Mouse (Mus musculus) Patski (cell line): Measurements from ENCODE around the gene Reck. TPM values are rescaled to one million over a fixed set of nuclear protein-coding genes. Genes with fewer than 3 reads are reported as not detected.

Source experiments
- ATAC-seq: fragments of 100-300 bp; one replicate; pipeline ENCODE4 v1.8.0; 2021
- CTCF ChIA-PET: fragments of 350-600 bp; sonication (Branson Sonifier 250); formaldehyde crosslinking; loops from one replicate; lab custom pipeline; 2022; ENCODE audit warnings: inconsistent platforms; lab: Charles Lee
- POLR2A ChIA-PET: fragments of 350-600 bp; sonication (Branson Sonifier 250); formaldehyde crosslinking; loops from one replicate; lab custom pipeline; 2022; ENCODE audit warnings: antibody characterized with exemption, inconsistent platforms; lab: Charles Lee
- DNase-seq: peaks from one replicate; pipeline ENCODE4 v3.0.0-alpha.2; 2011; ENCODE audit warnings: low read depth, low spot score
- H3K27me3 ChIP-seq: fragments of 371-371 bp; one replicate; pipeline ENCODE4 v1.5.1; 2021
- CTCF ChIP-seq: fragments of 100-300 bp; IDR thresholded peaks from one replicate; pipeline ENCODE4 v1.5.1; 2021
- in situ Hi-C: fragments of 300-500 bp; cut with MboI; formaldehyde crosslinking; loops from 3 replicates; pipeline ENCODE4 v1.11.1; 2018; ENCODE audit warnings: low pct_unique_long_range_greater_than_20kb, mixed read lengths
- polyA plus RNA-seq: library from polyadenylated mRNA; unstranded; gene quantifications from one replicate; pipeline ENCODE4 v1.2.3, GENCODE M21; 2021

Gene Reck
- polyA plus RNA-seq, 1 experiment from 2014 or later = 3.5 TPM

DNA sequence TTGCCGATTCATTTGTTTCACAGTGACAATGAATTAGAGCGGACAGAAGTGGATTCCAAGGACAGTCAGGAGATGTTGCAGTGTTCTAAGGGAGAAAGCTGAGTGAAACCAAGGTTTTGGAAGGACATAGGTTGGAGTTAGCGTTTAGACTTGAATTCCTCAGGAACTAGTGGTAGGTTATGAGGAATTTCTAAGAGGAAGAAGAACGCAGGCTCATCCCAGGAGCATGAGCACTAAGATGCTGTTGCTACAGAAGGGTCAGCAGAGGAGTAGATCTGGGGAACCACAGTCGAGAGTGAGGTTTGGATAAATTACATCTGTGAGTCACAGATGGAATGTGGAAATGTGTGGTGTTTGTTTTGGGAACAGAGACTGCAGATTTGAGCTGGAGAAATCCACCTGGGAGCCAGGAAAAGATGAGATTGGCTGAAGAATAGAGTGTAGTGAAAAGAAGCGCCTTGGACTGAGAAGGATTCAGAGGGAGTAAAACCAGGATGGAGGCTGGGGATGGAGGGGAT lies 101.0 kb downstream of the Reck start:
- ATAC-seq = no peak

DNA sequence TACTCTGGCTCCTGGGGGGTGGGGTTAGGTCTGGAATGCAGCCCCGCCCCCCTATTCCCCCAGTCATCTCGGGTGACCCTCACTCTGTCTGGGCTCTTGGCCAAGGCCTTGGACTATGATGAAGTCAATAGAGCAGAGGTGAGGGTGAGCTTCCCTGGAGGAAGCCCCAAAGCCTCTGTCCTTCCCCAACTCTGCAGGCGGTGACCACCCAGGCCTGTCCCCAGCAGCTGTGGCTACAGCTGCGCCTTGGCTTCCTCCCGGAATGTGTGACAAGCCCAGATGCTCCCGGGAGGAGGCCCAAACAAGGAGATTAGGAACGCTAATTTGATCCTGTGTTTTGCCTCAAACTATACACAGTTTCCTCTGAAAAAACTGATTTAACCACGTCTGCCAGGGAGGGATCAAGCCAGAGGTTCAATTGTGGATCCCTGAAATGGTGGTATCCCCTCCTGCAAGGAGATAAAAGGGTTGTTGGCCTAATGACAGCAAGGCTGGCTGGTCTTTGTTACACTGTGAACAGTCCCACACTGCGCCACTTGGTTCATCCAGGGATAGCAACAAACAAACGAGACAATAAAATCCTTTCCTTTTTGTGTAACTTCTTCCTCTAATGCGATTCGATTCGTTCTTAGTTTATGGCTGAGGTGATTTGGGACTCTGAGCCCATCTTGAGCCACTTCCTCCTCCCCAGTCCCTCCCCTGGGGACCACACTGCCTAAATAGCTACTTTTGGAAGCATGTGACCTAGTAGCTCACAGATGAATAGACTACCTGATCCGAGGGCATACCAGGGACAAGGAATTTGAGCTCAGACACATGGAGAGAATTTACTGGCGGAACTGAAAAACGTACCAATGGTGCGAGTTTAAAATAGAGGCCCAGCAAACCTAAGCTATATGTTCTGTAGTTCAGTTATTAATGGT lies 103.5 kb downstream of the Reck start:
- ATAC-seq = no peak
- in situ Hi-C loops = no loop called here
- DNase-seq = no peak
- TF ChIP-seq CTCF = no peak
- POLR2A ChIA-PET = interaction anchor here (2.3 kb wide), 1 partner anchor 21 kb away, joined by 6 read pairs; the partner anchor contains the start of gene Glipr2
- H3K27me3 ChIP-seq = no peaks in the 10 kb centered on the region
- CTCF ChIA-PET = interaction anchor here (0.9 to 5.4 kb wide), 2 partner anchors 23 to 53 kb away, joined by 4 to 49 read pairs; no protein-coding TSS in a partner anchor

More for the DNA sequence above, 101.0 kb downstream of the Reck start:
- ChIA-PET POLR2A (no interaction called here), CTCF (interaction anchor here (0.8 to 1.5 kb wide), 2 partner anchors 12 to 52 kb away, joined by 3 to 5 read pairs; no protein-coding TSS in a partner anchor)
- in situ Hi-C loops = no loop called here
- no peaks in the 10 kb centered on the region for H3K27me3 ChIP-seq
- no peak for DNase-seq
- no peak for TF ChIP-seq CTCF

DNA sequence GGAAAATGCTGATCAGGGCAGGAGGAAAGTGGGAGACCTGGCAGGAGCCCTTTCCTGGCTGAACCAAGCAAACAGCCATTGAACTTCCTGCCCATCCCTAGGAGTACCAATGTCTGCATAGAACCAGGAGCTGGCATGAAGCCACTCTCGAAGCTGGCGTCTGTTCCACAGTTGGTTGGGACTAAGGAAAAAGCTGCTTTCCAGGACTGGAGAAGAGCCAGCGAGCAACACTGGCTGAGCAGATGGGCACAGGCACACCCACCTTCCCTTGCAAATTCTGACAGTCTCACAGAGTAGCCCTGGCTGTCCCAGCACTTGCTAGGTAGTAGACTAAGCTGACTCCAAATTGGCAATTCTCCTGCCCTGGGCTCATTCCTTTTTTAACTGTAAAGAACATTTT lies 104.4 kb downstream of the Reck start:
- CTCF ChIA-PET = interaction anchor here (1.7 to 5.4 kb wide), 2 partner anchors 54 to 73 kb away, joined by 5 to 49 read pairs; no protein-coding TSS in a partner anchor
- no peaks in the 10 kb centered on the region for H3K27me3 ChIP-seq
- DNase-seq (no peak), ATAC-seq (no peak)
- TF ChIP-seq CTCF = no peak
- in situ Hi-C loops = loop anchor here (5.0 kb wide), 1 partner anchor 52 kb away; no protein-coding TSS in a partner anchor
- POLR2A ChIA-PET = interaction anchor here (2.3 kb wide), 1 partner anchor 22 kb away, joined by 6 read pairs; the partner anchor contains the start of gene Glipr2

DNA sequence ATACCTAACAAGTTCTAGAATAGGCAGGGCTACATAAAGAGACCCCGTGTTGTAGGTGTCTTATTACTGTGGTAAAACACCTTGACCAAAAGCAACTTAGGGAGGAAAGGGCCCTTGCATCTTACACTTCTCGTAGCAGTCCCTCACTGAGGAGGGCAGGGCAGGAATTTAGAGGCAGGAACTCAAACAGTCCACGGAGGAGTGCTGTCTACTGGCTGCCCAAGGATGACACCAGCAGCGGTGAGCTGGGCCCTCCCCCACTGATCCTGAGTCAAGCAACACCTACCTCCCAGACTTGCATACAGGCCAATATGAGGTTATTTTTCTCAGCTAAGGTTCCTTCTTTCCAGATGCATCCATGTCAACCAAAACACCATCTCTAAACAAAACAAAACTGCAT lies 104.9 kb downstream of the Reck start:
- in situ Hi-C loops = loop anchor here (5.0 kb wide), 1 partner anchor 53 kb away; no protein-coding TSS in a partner anchor
- CTCF ChIA-PET = interaction anchor here (1.7 to 5.4 kb wide), 2 partner anchors 54 to 74 kb away, joined by 5 to 49 read pairs; no protein-coding TSS in a partner anchor
- no peak for TF ChIP-seq CTCF
- DNase-seq = no peak
- POLR2A ChIA-PET = interaction anchor here (1.5 to 2.3 kb wide), 2 partner anchors 12 to 23 kb away, joined by 5 to 6 read pairs; partner anchors contain the start of gene Glipr2
- H3K27me3 ChIP-seq = no peaks in the 10 kb centered on the region
- no peak for ATAC-seq

DNA sequence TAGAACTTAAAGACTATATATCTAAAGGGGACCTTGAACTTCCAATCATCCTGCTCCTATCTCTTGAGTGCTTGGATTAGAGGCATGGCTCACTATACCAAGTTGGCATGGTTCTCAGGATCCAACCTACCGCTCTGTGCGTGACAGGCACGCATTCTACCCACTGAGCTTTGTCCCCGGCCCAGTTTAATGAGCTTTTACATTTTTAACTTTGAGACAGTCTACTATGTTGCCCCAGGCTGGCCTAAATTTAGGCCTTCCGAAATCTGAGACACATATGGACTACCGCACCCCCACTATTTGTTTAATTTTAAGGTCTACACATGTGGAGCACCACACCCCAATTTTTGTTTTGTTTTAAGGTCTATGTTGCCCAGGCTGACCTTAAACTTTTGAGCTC lies 105.5 kb downstream of the Reck start:
- H3K27me3 ChIP-seq = no peaks in the 10 kb centered on the region
- ChIA-PET CTCF (interaction anchor here (0.9 to 5.4 kb wide), 3 partner anchors 24 to 74 kb away, joined by 4 to 49 read pairs (median 5); partner anchors contain the start of gene Glipr2), POLR2A (interaction anchor here (1.5 kb wide), 1 partner anchor 12 kb away, joined by 5 read pairs; no protein-coding TSS in a partner anchor)
- ATAC-seq = no peak
- in situ Hi-C loops = loop anchor here (5.0 kb wide), 1 partner anchor 54 kb away; no protein-coding TSS in a partner anchor
- no peak for DNase-seq
- no peak for TF ChIP-seq CTCF

DNA sequence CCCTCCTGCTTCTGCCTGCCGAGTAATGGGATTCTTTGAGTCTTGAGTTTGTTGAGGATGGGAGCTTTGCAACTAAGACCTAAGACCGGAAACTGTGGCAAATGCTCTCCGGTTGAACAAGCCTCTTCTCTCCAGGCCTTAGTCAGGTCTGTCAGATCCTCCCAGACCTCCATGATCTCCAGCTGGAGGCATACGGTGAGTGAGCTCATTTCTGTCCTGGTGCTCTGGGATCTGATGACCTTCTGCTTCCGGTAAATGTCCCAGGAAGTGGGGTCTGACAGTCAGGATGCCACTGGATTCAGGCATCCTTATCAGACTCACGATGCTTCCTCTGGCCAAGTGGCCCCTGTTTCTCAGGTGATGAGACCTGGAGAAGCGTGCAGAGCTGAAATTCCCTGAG lies 105.9 kb downstream of the Reck start:
- TF ChIP-seq CTCF = no peak

DNA sequence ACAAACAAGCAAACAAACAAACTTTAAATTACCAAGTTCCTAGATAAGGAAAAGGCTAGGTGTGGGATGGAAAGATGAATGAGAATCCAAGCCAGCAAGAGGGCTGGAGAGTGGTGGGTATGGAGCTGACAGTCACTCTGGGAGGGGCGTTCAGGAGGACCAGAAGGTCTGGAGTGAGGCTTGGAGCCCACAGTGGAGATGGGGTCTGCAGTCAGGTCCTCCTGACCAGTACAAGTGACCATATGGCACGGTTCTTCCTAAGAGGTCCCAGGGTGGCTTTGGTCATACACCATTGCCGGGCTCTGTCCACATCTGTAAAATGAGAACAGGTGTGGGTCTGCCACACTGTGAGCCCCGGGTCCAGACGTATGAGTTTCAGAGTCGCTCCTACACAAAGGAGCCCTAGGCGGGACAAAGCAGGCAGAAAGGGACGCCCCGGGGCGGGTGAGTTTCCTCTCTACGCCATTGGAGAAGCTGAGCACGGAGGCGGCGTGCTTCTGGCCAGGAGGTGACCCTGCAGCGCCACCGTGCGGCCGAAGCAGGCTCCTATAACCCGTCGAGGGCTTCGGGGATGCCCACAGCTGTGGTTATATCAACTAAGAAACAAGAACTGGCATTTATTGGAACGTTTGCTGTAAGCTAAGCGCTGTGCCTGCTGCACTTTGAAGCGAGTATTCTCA lies 106.9 kb downstream of the Reck start:
- H3K27me3 ChIP-seq = no peaks in the 10 kb centered on the region
- DNase-seq = no peak
- in situ Hi-C loops = loop anchor here (5.0 kb wide), 1 partner anchor 55 kb away; no protein-coding TSS in a partner anchor
- ATAC-seq = peak; percentile 88
- peak; percentile 80 for TF ChIP-seq CTCF
- POLR2A ChIA-PET = interaction anchor here (0.9 to 1.1 kb wide), 3 partner anchors 25 to 66 kb away, joined by 3 to 4 read pairs (median 3); partner anchors contain the start of gene Glipr2
- CTCF ChIA-PET = interaction anchor here (0.7 to 5.4 kb wide), 7 partner anchors 16 to 75 kb away, joined by 3 to 49 read pairs (median 3); no protein-coding TSS in a partner anchor

More for the DNA sequence above, 105.9 kb downstream of the Reck start:
- DNase-seq (no peak), ATAC-seq (no peak)
- CTCF ChIA-PET = interaction anchor here (0.8 to 5.4 kb wide), 3 partner anchors 15 to 55 kb away, joined by 3 to 49 read pairs (median 4); partner anchors contain the start of gene Glipr2
- POLR2A ChIA-PET = interaction anchor here (1.5 kb wide), 1 partner anchor 13 kb away, joined by 5 read pairs; no protein-coding TSS in a partner anchor
- H3K27me3 ChIP-seq = no peaks in the 10 kb centered on the region
- in situ Hi-C loops = loop anchor here (5.0 kb wide), 1 partner anchor 54 kb away; no protein-coding TSS in a partner anchor

DNA sequence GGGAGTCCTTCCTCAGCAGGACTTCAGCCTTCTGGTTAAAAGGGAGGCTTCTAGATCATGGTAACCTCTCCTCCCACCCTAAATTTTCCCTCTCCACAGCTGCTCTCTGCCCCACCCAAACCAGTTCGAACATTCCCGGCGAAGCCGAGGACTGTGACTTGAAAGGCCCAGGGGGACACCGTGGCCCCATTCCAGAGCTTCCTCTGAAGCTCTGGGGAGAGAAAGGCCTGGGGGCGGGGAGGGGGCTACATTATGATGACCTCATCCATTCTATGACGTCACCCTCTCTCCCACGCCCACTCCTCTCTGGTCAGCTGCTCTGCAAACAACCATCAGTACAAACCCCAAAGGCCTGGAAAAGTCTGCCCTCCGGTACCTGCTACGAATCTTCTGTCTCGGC lies 107.9 kb downstream of the Reck start, which contains the start of gene Ccin:
TSS of gene Ccin (plus strand) at position 303 of the 400 bp plus-strand sequence.
- in situ Hi-C loops = loop anchor here (5.0 kb wide), 1 partner anchor 56 kb away; no protein-coding TSS in a partner anchor
- TF ChIP-seq CTCF = no peak
- POLR2A ChIA-PET = interaction anchor here (0.9 to 1.1 kb wide), 2 partner anchors 26 to 61 kb away, joined by 3 read pairs; partner anchors contain the start of gene Glipr2
- ATAC-seq = no peak
- no peak for DNase-seq
- CTCF ChIA-PET = interaction anchor here (0.9 to 5.4 kb wide), 4 partner anchors 37 to 76 kb away, joined by 3 to 49 read pairs (median 3); no protein-coding TSS in a partner anchor
- H3K27me3 ChIP-seq = no peaks in the 10 kb centered on the region

DNA sequence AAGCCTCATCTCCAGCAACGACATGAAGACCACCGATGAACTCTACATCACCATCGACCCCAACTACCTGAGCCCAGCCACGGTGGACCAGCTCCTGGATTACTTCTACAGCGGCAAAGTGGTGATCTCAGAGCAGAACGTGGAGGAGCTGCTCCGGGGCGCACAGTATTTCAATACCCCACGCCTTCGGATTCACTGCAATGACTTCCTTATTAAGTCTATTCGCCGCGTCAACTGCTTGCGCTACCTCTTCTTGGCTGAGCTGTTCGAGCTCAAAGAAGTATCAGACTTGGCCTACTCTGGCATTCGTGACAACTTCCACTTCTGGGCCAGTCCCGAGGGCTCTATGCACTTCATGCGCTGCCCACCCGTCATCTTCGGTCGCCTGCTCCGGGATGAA lies 108.4 kb downstream of the Reck start:
- no peak for ATAC-seq
- DNase-seq = no peak
- in situ Hi-C loops = loop anchor here (5.0 kb wide), 1 partner anchor 56 kb away; no protein-coding TSS in a partner anchor
- no peaks in the 10 kb centered on the region for H3K27me3 ChIP-seq
- no peak for TF ChIP-seq CTCF
- POLR2A ChIA-PET = no interaction called here
- CTCF ChIA-PET = interaction anchor here (1.6 to 5.4 kb wide), 2 partner anchors 58 to 77 kb away, joined by 3 to 49 read pairs; no protein-coding TSS in a partner anchor
